Mouse (Mus musculus): ENCODE results near the gene Dazap1. TPM values are rescaled to one million over a fixed set of nuclear protein-coding genes. Genes with fewer than 3 reads are reported as not detected.

Gene Dazap1
- polyA plus RNA-seq, 1 experiment = 49.1 TPM

DNA sequence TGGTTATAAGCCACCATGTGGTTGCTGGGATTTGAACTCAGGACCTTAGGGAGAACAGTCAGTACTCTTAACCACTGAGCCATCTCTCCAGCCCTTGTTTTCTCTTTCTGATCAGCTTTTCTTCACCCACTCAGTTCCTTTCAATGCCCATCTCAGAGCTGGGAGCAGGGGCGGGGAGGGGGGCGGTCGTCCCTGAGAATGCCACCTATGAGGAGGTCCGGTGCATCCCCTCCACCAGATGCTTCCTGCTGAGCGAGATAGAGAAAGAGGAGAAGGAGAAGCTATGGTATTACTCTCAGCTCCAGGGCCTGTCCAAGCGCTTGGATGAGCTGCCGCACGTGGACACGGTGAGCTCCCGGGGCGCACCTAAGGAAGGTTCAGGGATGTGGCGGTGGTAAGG is 43.2 kb downstream of the Dazap1 start:
- whole genome bisulfite sequencing = 37% methylated on average over 12 of the region's 12 CpGs
- no peak for DNase-seq
- H3K27me3 ChIP-seq (replicated peaks; ENCODE audit: control insufficient read depth, insufficient read depth, low read length) = no peaks in the 10 kb centered on the region
- H3K36me3 ChIP-seq (ENCODE audit: control insufficient read depth, insufficient read depth, low read length) = no peaks in the 10 kb centered on the region
- TF ChIP-seq CTCF (conservative IDR thresholded peaks at IDR 0.05; ENCODE audit: insufficient read depth, insufficient read length, low read depth, low read length) (no peak), POLR2A (IDR thresholded peaks at IDR 0.05; ENCODE audit: low read depth, low read length) (no peak)
- H3K27ac ChIP-seq (ENCODE audit: insufficient read depth, low read depth, low read length) = no peak overlapping the region
- no peak overlapping the region for H3K4me3 ChIP-seq (ENCODE audit: insufficient read depth, low read depth, low read length)
- H3K4me1 ChIP-seq (ENCODE audit: control insufficient read depth, insufficient read depth, low read length) = peaks cover 3% of the 10 kb centered on the region; the same call in 1 of the 2 replicates

DNA sequence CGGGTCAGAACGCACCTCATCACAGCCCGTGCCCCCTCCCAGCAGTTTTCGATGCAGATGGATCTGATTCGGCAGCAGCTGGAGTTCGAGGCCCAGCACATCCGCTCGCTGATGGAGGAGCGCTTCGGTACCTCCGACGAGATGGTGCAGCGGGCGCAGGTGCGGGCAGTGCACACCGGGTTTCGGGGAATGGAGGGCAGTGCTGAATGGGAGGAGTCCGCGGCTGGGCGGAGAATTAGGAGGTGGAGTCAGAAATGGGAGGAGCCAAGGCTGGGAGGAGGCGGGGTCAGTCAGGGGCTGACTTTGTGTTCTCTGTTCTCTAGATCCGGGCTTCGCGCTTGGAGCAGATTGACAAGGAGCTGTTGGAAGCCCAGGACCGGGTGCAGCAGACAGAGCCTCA is 43.6 kb downstream of the Dazap1 start:
- DNase-seq = peak; percentile 52
- H3K36me3 ChIP-seq (ENCODE audit: control insufficient read depth, insufficient read depth, low read length) = no peaks in the 10 kb centered on the region
- no peaks in the 10 kb centered on the region for H3K27me3 ChIP-seq (replicated peaks; ENCODE audit: control insufficient read depth, insufficient read depth, low read length)
- TF ChIP-seq POLR2A (IDR thresholded peaks at IDR 0.05; ENCODE audit: low read depth, low read length) = no peak
- TF ChIP-seq CTCF (conservative IDR thresholded peaks at IDR 0.05; ENCODE audit: insufficient read depth, insufficient read length, low read depth, low read length) = no peak
- H3K4me3 ChIP-seq (ENCODE audit: insufficient read depth, low read depth, low read length) = no peak overlapping the region
- 20% methylated on average over 25 of the region's 25 CpGs for WGBS
- H3K4me1 ChIP-seq (ENCODE audit: control insufficient read depth, insufficient read depth, low read length) = peaks cover 3% of the 10 kb centered on the region; the same call in 1 of the 2 replicates
- no peak overlapping the region for H3K27ac ChIP-seq (ENCODE audit: insufficient read depth, low read depth, low read length)

DNA sequence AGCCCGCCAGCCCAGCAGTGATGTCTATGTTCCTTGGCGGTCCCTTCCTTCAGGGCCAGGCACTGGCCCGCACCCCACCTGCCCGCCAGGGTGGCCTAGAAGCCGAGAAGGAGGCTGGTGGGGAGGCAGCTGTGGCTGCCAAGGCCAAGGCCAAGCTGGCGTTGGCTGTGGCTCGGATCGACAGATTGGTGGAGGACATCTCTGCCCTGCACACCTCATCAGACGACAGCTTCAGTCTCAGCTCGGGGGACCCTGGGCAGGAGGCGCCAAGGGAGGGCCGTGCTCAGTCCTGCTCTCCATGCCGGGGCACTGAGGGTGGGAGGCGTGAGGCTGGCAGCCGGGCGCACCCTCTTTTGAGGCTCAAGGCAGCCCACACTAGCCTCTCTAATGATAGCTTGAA is 50.3 kb downstream of the Dazap1 start:
- no peaks in the 10 kb centered on the region for H3K36me3 ChIP-seq (ENCODE audit: control insufficient read depth, insufficient read depth, low read length)
- 88% methylated on average over 16 of the region's 16 CpGs for WGBS
- DNase-seq = no peak
- H3K4me1 ChIP-seq (ENCODE audit: control insufficient read depth, insufficient read depth, low read length) = no peaks in the 10 kb centered on the region
- H3K27ac ChIP-seq (ENCODE audit: insufficient read depth, low read depth, low read length) = no peak overlapping the region
- TF ChIP-seq CTCF (conservative IDR thresholded peaks at IDR 0.05; ENCODE audit: insufficient read depth, insufficient read length, low read depth, low read length) (no peak), POLR2A (IDR thresholded peaks at IDR 0.05; ENCODE audit: low read depth, low read length) (no peak)
- H3K4me3 ChIP-seq (ENCODE audit: insufficient read depth, low read depth, low read length) = no peak overlapping the region
- no peaks in the 10 kb centered on the region for H3K27me3 ChIP-seq (replicated peaks; ENCODE audit: control insufficient read depth, insufficient read depth, low read length)

DNA sequence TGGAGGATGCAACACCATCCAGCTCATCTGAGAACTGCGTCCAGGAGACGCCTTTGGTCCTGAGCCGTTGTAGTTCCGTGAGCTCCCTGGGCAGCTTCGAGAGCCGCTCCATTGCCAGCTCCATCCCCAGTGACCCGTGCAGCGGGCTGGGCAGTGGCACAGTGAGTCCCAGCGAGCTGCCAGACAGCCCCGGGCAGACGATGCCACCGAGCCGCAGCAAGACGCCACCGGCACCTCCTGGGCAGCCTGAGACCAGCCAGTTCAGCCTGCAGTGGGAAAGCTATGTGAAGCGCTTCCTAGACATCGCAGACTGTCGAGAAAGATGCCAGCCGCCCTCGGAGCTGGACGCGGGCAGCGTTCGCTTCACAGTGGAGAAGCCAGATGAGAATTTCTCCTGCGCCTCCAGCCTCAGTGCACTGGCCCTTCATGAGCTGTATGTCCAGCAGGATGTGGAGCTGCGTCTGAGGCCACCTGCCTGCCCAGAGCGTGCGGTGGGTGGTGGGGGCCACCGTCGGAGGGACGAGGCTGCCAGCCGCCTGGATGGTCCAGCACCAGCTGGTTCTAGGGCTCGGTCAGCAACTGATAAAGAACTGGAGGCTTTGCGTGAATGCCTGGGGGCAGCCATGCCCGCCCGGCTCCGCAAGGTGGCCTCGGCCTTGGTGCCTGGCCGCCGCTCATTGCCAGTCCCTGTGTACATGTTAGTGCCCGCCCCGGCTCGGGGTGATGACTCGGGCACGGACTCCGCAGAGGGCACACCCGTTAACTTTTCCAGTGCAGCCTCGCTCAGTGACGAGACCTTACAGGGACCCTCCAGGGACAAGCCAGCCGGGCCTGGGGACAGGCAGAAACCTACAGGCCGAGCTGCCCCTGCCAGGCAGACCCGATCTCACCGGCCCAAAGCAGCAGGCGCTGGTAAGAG is 51.6 kb downstream of the Dazap1 start:
- H3K36me3 ChIP-seq (ENCODE audit: control insufficient read depth, insufficient read depth, low read length) = no peaks in the 10 kb centered on the region
- TF ChIP-seq CTCF (conservative IDR thresholded peaks at IDR 0.05; ENCODE audit: insufficient read depth, insufficient read length, low read depth, low read length) = no peak
- TF ChIP-seq POLR2A (IDR thresholded peaks at IDR 0.05; ENCODE audit: low read depth, low read length) = no peak
- no peaks in the 10 kb centered on the region for H3K4me1 ChIP-seq (ENCODE audit: control insufficient read depth, insufficient read depth, low read length)
- WGBS = 54% methylated on average over 54 of the region's 54 CpGs
- no peak overlapping the region for H3K27ac ChIP-seq (ENCODE audit: insufficient read depth, low read depth, low read length)
- DNase-seq = peak; percentile 23
- H3K4me3 ChIP-seq (ENCODE audit: insufficient read depth, low read depth, low read length) = no peak overlapping the region
- no peaks in the 10 kb centered on the region for H3K27me3 ChIP-seq (replicated peaks; ENCODE audit: control insufficient read depth, insufficient read depth, low read length)

DNA sequence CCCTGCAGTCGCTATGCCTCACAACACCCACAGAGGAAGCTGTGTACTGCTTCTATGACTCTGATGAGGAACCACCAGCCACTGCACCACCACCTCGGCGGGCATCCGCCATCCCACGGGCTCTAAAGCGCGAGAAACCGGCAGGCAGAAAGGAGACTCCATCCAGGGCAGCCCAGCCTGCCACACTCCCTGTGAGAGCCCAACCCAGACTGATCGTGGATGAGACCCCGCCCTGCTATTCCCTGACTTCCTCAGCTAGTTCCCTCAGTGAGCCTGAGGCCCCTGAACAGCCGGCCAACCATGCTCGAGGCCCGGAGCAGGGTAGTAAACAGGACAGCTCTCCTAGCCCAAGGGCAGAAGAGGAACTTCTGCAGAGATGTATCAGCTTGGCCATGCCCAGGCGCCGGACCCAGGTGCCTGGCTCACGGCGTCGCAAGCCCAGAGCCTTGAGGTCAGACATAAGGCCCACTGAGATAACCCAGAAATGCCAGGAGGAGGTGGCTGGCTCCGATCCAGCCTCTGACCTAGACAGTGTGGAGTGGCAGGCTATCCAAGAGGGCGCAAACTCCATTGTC is 52.4 kb downstream of the Dazap1 start:
- H3K27me3 ChIP-seq (replicated peaks; ENCODE audit: control insufficient read depth, insufficient read depth, low read length) = no peaks in the 10 kb centered on the region
- H3K36me3 ChIP-seq (ENCODE audit: control insufficient read depth, insufficient read depth, low read length) = no peaks in the 10 kb centered on the region
- H3K4me3 ChIP-seq (ENCODE audit: insufficient read depth, low read depth, low read length) = no peak overlapping the region
- WGBS = 41% methylated on average over 20 of the region's 20 CpGs
- DNase-seq = no peak
- H3K4me1 ChIP-seq (ENCODE audit: control insufficient read depth, insufficient read depth, low read length) = no peaks in the 10 kb centered on the region
- no peak overlapping the region for H3K27ac ChIP-seq (ENCODE audit: insufficient read depth, low read depth, low read length)
- TF ChIP-seq CTCF (conservative IDR thresholded peaks at IDR 0.05; ENCODE audit: insufficient read depth, insufficient read length, low read depth, low read length) = no peak
- TF ChIP-seq POLR2A (IDR thresholded peaks at IDR 0.05; ENCODE audit: low read depth, low read length) = no peak

DNA sequence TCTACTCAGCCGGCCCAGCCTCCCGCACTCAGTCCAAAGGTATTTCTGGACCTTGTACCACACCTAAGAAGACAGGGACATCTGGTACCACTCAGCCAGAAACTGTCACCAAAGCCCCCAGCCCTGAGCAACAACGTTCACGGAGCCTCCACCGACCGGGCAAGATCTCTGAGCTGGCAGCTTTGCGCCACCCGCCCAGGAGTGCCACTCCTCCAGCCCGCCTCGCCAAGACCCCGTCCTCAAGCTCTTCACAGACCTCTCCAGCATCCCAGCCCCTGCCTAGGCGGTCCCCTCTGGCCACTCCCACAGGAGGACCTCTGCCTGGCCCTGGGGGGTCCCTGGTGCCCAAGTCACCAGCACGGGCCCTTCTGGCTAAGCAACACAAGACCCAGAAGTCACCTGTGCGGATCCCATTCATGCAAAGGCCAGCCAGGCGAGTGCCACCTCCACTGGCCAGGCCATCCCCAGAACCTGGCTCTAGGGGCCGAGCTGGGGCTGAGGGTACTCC is 53.3 kb downstream of the Dazap1 start:
- TF ChIP-seq CTCF (conservative IDR thresholded peaks at IDR 0.05; ENCODE audit: insufficient read depth, insufficient read length, low read depth, low read length) (no peak), POLR2A (IDR thresholded peaks at IDR 0.05; ENCODE audit: low read depth, low read length) (no peak)
- 40% methylated on average over 16 of the region's 16 CpGs for WGBS
- no peak for DNase-seq
- Histone ChIP-seq H3K27me3 (replicated peaks; ENCODE audit: control insufficient read depth, insufficient read depth, low read length) (no peaks in the 10 kb centered on the region), H3K4me3 (ENCODE audit: insufficient read depth, low read depth, low read length) (no peak overlapping the region), H3K27ac (ENCODE audit: insufficient read depth, low read depth, low read length) (no peak overlapping the region), H3K4me1 (ENCODE audit: control insufficient read depth, insufficient read depth, low read length) (peaks cover 3% of the 10 kb centered on the region; the same call in 1 of the 2 replicates), H3K36me3 (ENCODE audit: control insufficient read depth, insufficient read depth, low read length) (no peaks in the 10 kb centered on the region)

GRCm38 (mm10) chr10:80315315-80315714 is 54.0 kb downstream of the Dazap1 start:
- no peak overlapping the region for H3K4me3 ChIP-seq (ENCODE audit: insufficient read depth, low read depth, low read length)
- WGBS = 33% methylated on average over 27 of the region's 27 CpGs
- peaks cover 4% of the 10 kb centered on the region; the same call in 1 of the 2 replicates for H3K4me1 ChIP-seq (ENCODE audit: control insufficient read depth, insufficient read depth, low read length)
- no peaks in the 10 kb centered on the region for H3K27me3 ChIP-seq (replicated peaks; ENCODE audit: control insufficient read depth, insufficient read depth, low read length)
- TF ChIP-seq CTCF (conservative IDR thresholded peaks at IDR 0.05; ENCODE audit: insufficient read depth, insufficient read length, low read depth, low read length) (no peak), POLR2A (IDR thresholded peaks at IDR 0.05; ENCODE audit: low read depth, low read length) (no peak)
- H3K27ac ChIP-seq (ENCODE audit: insufficient read depth, low read depth, low read length) = no peak overlapping the region
- DNase-seq = no peak
- no peaks in the 10 kb centered on the region for H3K36me3 ChIP-seq (ENCODE audit: control insufficient read depth, insufficient read depth, low read length)

Measured in kidney, adult 2 months (tissue).